Mouse (Mus musculus): Measurements from ENCODE around the gene Pjvk. TPM values are rescaled to one million over a fixed set of nuclear protein-coding genes. Genes with fewer than 3 reads are reported as not detected.
"Not testable (repeated sequence)": the region's sequence is repeated elsewhere in the genome, so short reads cannot be mapped to it uniquely, and the experiment has no call there.

Gene Pjvk
- polyA plus RNA-seq, 1 experiment from 2014 or later = 0.41 TPM

DNA sequence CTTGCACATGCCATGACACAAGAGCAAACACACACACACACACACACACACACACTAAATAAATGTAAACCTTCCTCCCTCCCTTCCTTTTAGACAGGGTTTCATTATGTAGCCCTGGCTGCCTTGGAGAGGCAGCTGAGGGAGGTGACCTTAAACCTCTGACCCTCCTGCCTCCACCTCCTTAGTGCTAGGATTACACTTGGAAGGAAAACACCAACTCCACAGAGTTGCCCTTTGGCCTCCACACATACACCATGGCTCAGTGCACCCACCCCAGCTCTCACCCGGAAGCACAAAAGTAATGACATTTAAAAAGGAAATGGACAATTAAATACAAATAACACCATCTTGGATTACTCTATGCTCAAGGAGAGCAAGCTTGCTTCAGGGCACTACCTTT lies 26.6 kb upstream of the Pjvk start:
- H3K4me2 ChIP-seq (replicated peaks; ENCODE audit: low read depth, low read length) = no peak overlapping the region
- H3K36me3 ChIP-seq (ENCODE audit: control insufficient read depth, insufficient read depth, low read length) = no peaks in the 10 kb centered on the region; the same call in 1 of the 2 replicates
- no peak overlapping the region for H3K9ac ChIP-seq (replicated peaks; ENCODE audit: low read depth, low read length)
- no peak overlapping the region for H3K4me3 ChIP-seq (ENCODE audit: low read depth, low read length)
- H3K27ac ChIP-seq (ENCODE audit: low read length) = no peak overlapping the region
- 63% methylated on average over 1 of the region's 1 CpGs for WGBS
- H3K27me3 ChIP-seq (ENCODE audit: control insufficient read depth, insufficient read depth, low read length) = no peaks in the 10 kb centered on the region
- no peak for ATAC-seq (ENCODE audit: insufficient number of reproducible peaks, insufficient read depth, low FRiP score, low read depth)
- H3K4me1 ChIP-seq (ENCODE audit: control insufficient read depth, insufficient read depth, low read length) = no peaks in the 10 kb centered on the region
- H3K9me3 ChIP-seq (ENCODE audit: control insufficient read depth, low read depth, low read length) = peaks cover 3% of the 10 kb centered on the region; the same call in 1 of the 2 replicates

DNA sequence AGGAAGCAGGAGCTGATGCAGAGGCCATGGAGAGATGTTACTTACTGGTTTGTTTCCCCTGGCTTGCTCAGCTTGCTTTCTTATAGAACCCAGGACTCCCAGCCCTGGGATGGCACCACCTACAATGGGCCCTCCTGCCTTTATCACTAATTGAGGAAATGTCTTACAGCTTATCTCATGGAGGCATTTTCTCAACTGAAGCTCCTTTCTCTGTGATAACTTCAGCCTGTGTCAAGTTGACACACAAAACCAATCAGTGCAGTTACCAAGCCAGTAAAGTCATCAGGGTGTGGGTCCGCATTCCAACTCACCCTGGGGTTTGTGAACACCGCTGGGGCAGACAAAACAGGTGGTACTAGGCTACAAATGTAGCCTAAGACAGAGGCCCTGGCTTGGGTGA lies 26.0 kb upstream of the Pjvk start:
- not testable (repeated sequence) for H3K36me3 ChIP-seq (ENCODE audit: control insufficient read depth, insufficient read depth, low read length); ATAC-seq (ENCODE audit: insufficient number of reproducible peaks, insufficient read depth, low FRiP score, low read depth); H3K9ac ChIP-seq (replicated peaks; ENCODE audit: low read depth, low read length); H3K27ac ChIP-seq (ENCODE audit: low read length); H3K4me3 ChIP-seq (ENCODE audit: low read depth, low read length); H3K4me2 ChIP-seq (replicated peaks; ENCODE audit: low read depth, low read length); H3K9me3 ChIP-seq (ENCODE audit: control insufficient read depth, low read depth, low read length); H3K27me3 ChIP-seq (ENCODE audit: control insufficient read depth, insufficient read depth, low read length); H3K4me1 ChIP-seq (ENCODE audit: control insufficient read depth, insufficient read depth, low read length)
- WGBS = 81% methylated on average over 2 of the region's 2 CpGs

DNA sequence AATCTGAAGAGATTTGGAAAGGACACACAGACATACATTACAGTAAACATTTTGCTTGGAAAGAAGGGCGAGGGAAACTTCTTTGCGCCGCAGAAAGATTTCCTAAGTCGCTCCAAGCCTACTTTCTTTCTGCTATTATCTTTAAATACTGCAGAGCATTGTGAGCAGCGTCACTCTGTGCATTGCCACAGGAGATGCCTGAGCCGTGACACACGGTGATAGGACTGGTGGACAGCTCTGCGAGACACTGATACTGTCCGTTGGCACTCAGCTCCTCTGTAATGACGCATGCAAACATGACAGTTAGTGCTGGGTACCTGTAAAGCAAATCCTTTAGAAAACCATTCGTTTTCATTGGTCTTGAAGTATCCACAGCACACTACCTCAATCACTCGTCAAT lies 18.0 kb upstream of the Pjvk start:
- Histone ChIP-seq H3K4me1 (ENCODE audit: control insufficient read depth, insufficient read depth, low read length) (no peaks in the 10 kb centered on the region), H3K4me2 (replicated peaks; ENCODE audit: low read depth, low read length) (no peak overlapping the region), H3K36me3 (ENCODE audit: control insufficient read depth, insufficient read depth, low read length) (peaks cover 47% of the 10 kb centered on the region), H3K9me3 (ENCODE audit: control insufficient read depth, low read depth, low read length) (peaks cover 6% of the 10 kb centered on the region; the same call in 1 of the 2 replicates), H3K4me3 (ENCODE audit: low read depth, low read length) (no peak overlapping the region), H3K27me3 (ENCODE audit: control insufficient read depth, insufficient read depth, low read length) (no peaks in the 10 kb centered on the region), H3K9ac (replicated peaks; ENCODE audit: low read depth, low read length) (no peak overlapping the region), H3K27ac (ENCODE audit: low read length) (no peak overlapping the region)
- ATAC-seq (ENCODE audit: insufficient number of reproducible peaks, insufficient read depth, low FRiP score, low read depth) = no peak
- 90% methylated on average over 12 of the region's 12 CpGs for WGBS

DNA sequence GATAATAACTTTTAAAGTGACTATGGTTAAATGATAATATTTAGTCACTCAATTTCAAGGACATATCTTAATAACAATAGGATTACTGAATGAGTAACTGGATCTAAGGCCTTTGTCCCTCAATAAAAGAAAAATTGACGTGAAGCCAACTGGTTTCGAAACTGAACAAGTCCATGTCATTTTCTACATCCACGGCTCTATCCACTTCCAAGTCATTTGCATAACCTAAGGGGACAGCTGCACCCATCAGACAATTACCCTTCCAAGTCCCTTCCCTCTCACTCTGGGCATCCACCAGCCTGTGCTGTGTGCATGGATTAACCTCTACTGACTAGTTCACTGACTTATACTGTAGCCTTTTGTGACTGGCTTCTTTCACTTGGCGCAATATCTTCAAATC lies 16.7 kb upstream of the Pjvk start:
- H3K27me3 ChIP-seq (ENCODE audit: control insufficient read depth, insufficient read depth, low read length) = no peaks in the 10 kb centered on the region
- H3K36me3 ChIP-seq (ENCODE audit: control insufficient read depth, insufficient read depth, low read length) = peaks cover 53% of the 10 kb centered on the region
- no peak overlapping the region for H3K9ac ChIP-seq (replicated peaks; ENCODE audit: low read depth, low read length)
- no peak overlapping the region for H3K27ac ChIP-seq (ENCODE audit: low read length)
- no peak overlapping the region for H3K4me2 ChIP-seq (replicated peaks; ENCODE audit: low read depth, low read length)
- H3K9me3 ChIP-seq (ENCODE audit: control insufficient read depth, low read depth, low read length) = peaks cover 4% of the 10 kb centered on the region; the same call in 1 of the 2 replicates
- 90% methylated on average over 4 of the region's 4 CpGs for WGBS
- no peaks in the 10 kb centered on the region for H3K4me1 ChIP-seq (ENCODE audit: control insufficient read depth, insufficient read depth, low read length)
- ATAC-seq (ENCODE audit: insufficient number of reproducible peaks, insufficient read depth, low FRiP score, low read depth) = no peak
- H3K4me3 ChIP-seq (ENCODE audit: low read depth, low read length) = no peak overlapping the region

DNA sequence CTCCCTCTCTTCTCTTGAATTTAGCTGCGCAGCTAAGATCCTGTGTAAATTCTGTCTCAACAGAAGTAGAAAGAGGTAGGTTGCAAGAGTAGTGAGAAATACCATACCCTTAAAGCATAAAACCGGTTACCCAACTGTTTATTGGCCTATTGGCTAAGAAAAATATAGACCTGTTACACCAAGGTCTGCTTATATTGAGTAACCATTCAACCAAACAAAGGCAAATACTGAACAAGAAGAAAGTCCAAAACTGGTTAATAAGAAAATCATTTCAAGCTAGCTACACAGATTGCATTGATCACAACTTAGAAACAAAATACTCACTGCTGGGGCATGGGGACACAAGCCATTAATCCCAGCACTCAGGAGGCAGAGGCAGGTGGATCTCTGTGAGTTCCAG lies 8.6 kb upstream of the Pjvk start:
- Histone ChIP-seq H3K27me3 (ENCODE audit: control insufficient read depth, insufficient read depth, low read length) (no peaks in the 10 kb centered on the region), H3K36me3 (ENCODE audit: control insufficient read depth, insufficient read depth, low read length) (peaks cover 49% of the 10 kb centered on the region; the same call in 1 of the 2 replicates), H3K4me2 (replicated peaks; ENCODE audit: low read depth, low read length) (no peak overlapping the region), H3K4me3 (ENCODE audit: low read depth, low read length) (no peak overlapping the region), H3K27ac (ENCODE audit: low read length) (no peak overlapping the region), H3K9ac (replicated peaks; ENCODE audit: low read depth, low read length) (no peak overlapping the region), H3K4me1 (ENCODE audit: control insufficient read depth, insufficient read depth, low read length) (no peaks in the 10 kb centered on the region), H3K9me3 (ENCODE audit: control insufficient read depth, low read depth, low read length) (no peaks in the 10 kb centered on the region)
- 90% methylated on average over 2 of the region's 2 CpGs for WGBS
- no peak for ATAC-seq (ENCODE audit: insufficient number of reproducible peaks, insufficient read depth, low FRiP score, low read depth)

DNA sequence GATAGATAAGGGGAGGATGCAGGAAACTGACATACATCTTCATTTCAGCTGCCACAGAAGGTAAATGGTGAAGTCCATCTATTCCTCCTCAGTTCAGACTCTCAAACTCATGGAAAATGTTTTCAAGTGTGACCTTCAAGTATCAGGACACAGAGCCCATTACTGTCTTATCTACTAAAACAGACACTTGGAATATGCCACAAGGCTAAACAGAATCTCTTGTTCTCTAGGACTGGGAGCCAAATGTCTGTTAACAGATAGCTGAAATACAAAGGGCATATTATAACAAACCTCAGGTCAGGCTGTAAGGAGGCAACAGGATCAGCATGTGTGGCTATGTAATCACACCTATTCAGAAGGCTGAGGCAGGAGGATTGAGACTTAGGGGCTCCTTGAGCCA lies 4.5 kb upstream of the Pjvk start:
- no peak overlapping the region for H3K4me2 ChIP-seq (replicated peaks; ENCODE audit: low read depth, low read length)
- H3K4me1 ChIP-seq (ENCODE audit: control insufficient read depth, insufficient read depth, low read length) = 0 out of 2 replicates have a peak, but pooled peaks cover 7% of the 10 kb centered on the region
- no peak overlapping the region for H3K9ac ChIP-seq (replicated peaks; ENCODE audit: low read depth, low read length)
- no peak overlapping the region for H3K27ac ChIP-seq (ENCODE audit: low read length)
- H3K27me3 ChIP-seq (ENCODE audit: control insufficient read depth, insufficient read depth, low read length) = no peaks in the 10 kb centered on the region
- peaks cover 28% of the 10 kb centered on the region; the same call in 1 of the 2 replicates for H3K36me3 ChIP-seq (ENCODE audit: control insufficient read depth, insufficient read depth, low read length)
- H3K4me3 ChIP-seq (ENCODE audit: low read depth, low read length) = no peak overlapping the region
- H3K9me3 ChIP-seq (ENCODE audit: control insufficient read depth, low read depth, low read length) = no peaks in the 10 kb centered on the region
- no peak for ATAC-seq (ENCODE audit: insufficient number of reproducible peaks, insufficient read depth, low FRiP score, low read depth)

DNA sequence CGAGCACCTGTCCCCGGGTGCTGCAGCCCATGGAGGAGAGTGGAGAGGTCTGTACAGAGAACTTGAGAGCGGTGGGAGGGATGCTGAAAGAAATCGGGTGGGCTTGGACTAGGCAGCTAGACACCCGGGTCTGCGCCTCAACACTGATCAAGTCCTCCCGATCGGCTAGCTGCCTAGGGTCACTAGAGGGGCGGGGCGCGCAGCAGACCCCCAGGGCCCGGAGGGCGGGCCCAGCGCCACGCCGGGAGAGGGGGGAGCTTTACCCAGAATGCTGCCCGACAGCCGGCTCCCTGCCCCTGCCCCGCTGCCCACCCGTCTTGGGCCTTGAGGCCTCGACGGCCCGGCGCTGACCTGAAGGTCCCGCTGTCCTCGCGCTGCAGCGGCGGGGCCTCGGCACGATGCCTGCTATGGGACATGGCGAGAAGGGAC lies 821 bp upstream of the Pjvk start:
- Histone ChIP-seq H3K4me3 (ENCODE audit: low read depth, low read length) (peak overlapping the region; percentile 85), H3K4me1 (ENCODE audit: control insufficient read depth, insufficient read depth, low read length) (0 out of 2 replicates have a peak, but pooled peaks cover 7% of the 10 kb centered on the region), H3K36me3 (ENCODE audit: control insufficient read depth, insufficient read depth, low read length) (peaks cover 7% of the 10 kb centered on the region; the same call in 1 of the 2 replicates), H3K27ac (ENCODE audit: low read length) (peak overlapping the region; percentile 79), H3K4me2 (replicated peaks; ENCODE audit: low read depth, low read length) (peak overlapping the region; percentile 72), H3K27me3 (ENCODE audit: control insufficient read depth, insufficient read depth, low read length) (no peaks in the 10 kb centered on the region), H3K9ac (replicated peaks; ENCODE audit: low read depth, low read length) (peak overlapping the region; percentile 66), H3K9me3 (ENCODE audit: control insufficient read depth, low read depth, low read length) (no peaks in the 10 kb centered on the region)
- 1% methylated on average over 32 of the region's 32 CpGs for WGBS
- ATAC-seq (ENCODE audit: insufficient number of reproducible peaks, insufficient read depth, low FRiP score, low read depth) = peak; percentile 21

DNA sequence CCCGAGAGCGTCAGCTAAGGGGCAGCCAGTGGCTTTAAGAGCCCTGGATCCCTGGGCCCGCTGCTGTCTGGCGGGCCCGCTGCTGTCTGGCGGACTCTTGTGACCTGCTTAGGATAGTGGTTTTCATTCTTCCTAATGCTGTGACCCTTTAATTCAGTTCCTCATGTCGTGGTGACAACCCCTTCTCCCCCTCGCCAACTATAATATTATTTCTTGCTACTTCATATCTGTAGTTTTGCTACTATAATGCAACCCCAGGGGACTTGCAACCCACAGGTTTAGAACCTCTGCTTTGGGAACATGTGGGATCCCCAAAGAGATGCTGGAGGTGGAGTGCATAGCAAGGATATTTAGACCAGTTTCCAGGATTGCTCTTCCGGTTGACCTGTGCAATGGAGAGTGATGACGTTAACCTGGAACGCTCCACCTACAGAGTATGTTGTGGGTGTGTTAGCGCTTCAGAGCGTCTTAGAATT lies 428 bp downstream of the Pjvk start:
- H3K36me3 ChIP-seq (ENCODE audit: control insufficient read depth, insufficient read depth, low read length) = no peaks in the 10 kb centered on the region
- H3K4me1 ChIP-seq (ENCODE audit: control insufficient read depth, insufficient read depth, low read length) = 0 out of 2 replicates have a peak, but pooled peaks cover 7% of the 10 kb centered on the region
- H3K4me3 ChIP-seq (ENCODE audit: low read depth, low read length) = peak overlapping the region; percentile 85
- ATAC-seq (ENCODE audit: insufficient number of reproducible peaks, insufficient read depth, low FRiP score, low read depth) = peak; percentile 39; the same call in 1 of the 2 replicates
- H3K9me3 ChIP-seq (ENCODE audit: control insufficient read depth, low read depth, low read length) = no peaks in the 10 kb centered on the region
- peak overlapping the region; percentile 80 for H3K27ac ChIP-seq (ENCODE audit: low read length)
- peak overlapping the region; percentile 72 for H3K4me2 ChIP-seq (replicated peaks; ENCODE audit: low read depth, low read length)
- 28% methylated on average over 13 of the region's 13 CpGs for WGBS
- H3K27me3 ChIP-seq (ENCODE audit: control insufficient read depth, insufficient read depth, low read length) = no peaks in the 10 kb centered on the region
- H3K9ac ChIP-seq (replicated peaks; ENCODE audit: low read depth, low read length) = peak overlapping the region; percentile 41; the same call in 1 of the 2 replicates

DNA sequence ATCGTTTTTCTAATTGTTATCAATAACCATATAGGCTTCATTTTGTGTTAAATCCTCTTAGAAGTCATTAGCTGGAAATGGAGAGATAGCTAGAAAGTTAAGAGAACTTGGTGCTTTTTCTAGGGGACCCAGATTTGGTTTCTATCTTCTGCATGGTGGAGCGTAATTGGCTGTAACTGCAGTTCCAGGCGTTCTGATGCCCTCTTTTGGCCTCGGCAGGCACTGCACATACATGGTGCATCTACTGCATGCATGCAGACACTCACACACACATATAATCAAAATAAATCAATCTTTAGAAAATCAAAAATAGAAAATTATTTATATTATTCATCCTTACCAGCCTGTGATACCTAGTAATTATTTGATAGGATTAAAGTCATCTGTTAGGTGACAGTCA lies 4.8 kb downstream of the Pjvk start:
- Histone ChIP-seq H3K27ac (ENCODE audit: low read length) (no peak overlapping the region), H3K4me2 (replicated peaks; ENCODE audit: low read depth, low read length) (no peak overlapping the region), H3K4me3 (ENCODE audit: low read depth, low read length) (no peak overlapping the region), H3K27me3 (ENCODE audit: control insufficient read depth, insufficient read depth, low read length) (no peaks in the 10 kb centered on the region), H3K9me3 (ENCODE audit: control insufficient read depth, low read depth, low read length) (no peaks in the 10 kb centered on the region), H3K9ac (replicated peaks; ENCODE audit: low read depth, low read length) (no peak overlapping the region), H3K4me1 (ENCODE audit: control insufficient read depth, insufficient read depth, low read length) (0 out of 2 replicates have a peak, but pooled peaks cover 2% of the 10 kb centered on the region), H3K36me3 (ENCODE audit: control insufficient read depth, insufficient read depth, low read length) (no peaks in the 10 kb centered on the region)
- 91% methylated on average over 4 of the region's 4 CpGs for WGBS
- ATAC-seq (ENCODE audit: insufficient number of reproducible peaks, insufficient read depth, low FRiP score, low read depth) = no peak

Measured in stomach, embryonic 14.5 days (tissue).